8 mouse cellular contexts compared by ENCODE assay signal in genomic region chr17:28084964-28085363, GRCm38 (mm10). TPM values are rescaled to one million over a fixed set of nuclear protein-coding genes. Genes with fewer than 3 reads are reported as not detected.
DNase-seq lines count a peak whose midpoint lies in the region; ATAC-seq and TF ChIP-seq lines count a peak whose summit lies in the region.

No protein-coding gene starts in this region.

- 2% methylated on average over 16 of the region's 16 CpGs for WGBS in heart, embryonic 12.5 days
- under 1% methylated on average over 16 of the region's 16 CpGs for WGBS in kidney, embryonic 16.5 days
- WGBS in liver, adult 2 months, result 2% methylated on average over 16 of the region's 16 CpGs

- ATAC-seq in erythroblast, adult 5-6 weeks (replicated peaks; ENCODE audit: low FRiP score, poor library complexity, severe bottlenecking), result peak; percentile 88
- ATAC-seq in heart, embryonic 12.5 days (ENCODE audit: insufficient number of reproducible peaks, low FRiP score), result peak; percentile 70
- ATAC-seq in kidney, embryonic 16.5 days (ENCODE audit: low FRiP score, low TSS enrichment), result 0 out of 2 replicates have a peak, but pooled peaks have one; percentile 29

- H3K36me3 ChIP-seq in C2C12 (ENCODE audit: control insufficient read depth, insufficient read depth), result no peaks in the 10 kb centered on the region
- H3K36me3 ChIP-seq in heart, embryonic 12.5 days, result no peaks in the 10 kb centered on the region
- no peaks in the 10 kb centered on the region for H3K36me3 ChIP-seq in kidney, embryonic 16.5 days (ENCODE audit: insufficient read depth, low read length)
- H3K36me3 ChIP-seq in liver, adult 2 months (ENCODE audit: control insufficient read depth, insufficient read depth, low read length), result no peaks in the 10 kb centered on the region
- H3K36me3 ChIP-seq in myocyte (ENCODE audit: control insufficient read depth, insufficient read depth), result no peaks in the 10 kb centered on the region

- no peak overlapping the region for H3K27ac ChIP-seq in heart, embryonic 12.5 days (ENCODE audit: poor library complexity, severe bottlenecking)
- no peak overlapping the region for H3K27ac ChIP-seq in kidney, embryonic 16.5 days (ENCODE audit: low read length)
- H3K27ac ChIP-seq in liver, adult 2 months (replicated peaks; ENCODE audit: insufficient read depth, low read depth, low read length), result no peak overlapping the region

- no peak for TF ChIP-seq POLR2A in liver, adult 2 months (IDR thresholded peaks at IDR 0.05; ENCODE audit: extremely low read depth, insufficient read depth, low read length)
- TF ChIP-seq POLR2A in myocyte (IDR thresholded peaks at IDR 0.05; ENCODE audit: insufficient read length, low read depth), result no peak

- peak overlapping the region; percentile 57; the same call in 1 of the 2 replicates for H3K9ac ChIP-seq in heart, embryonic 12.5 days
- H3K9ac ChIP-seq in kidney, embryonic 16.5 days (replicated peaks; ENCODE audit: low read length), result peak overlapping the region; percentile 43; the same call in 1 of the 2 replicates
- no peak overlapping the region for H3K9ac ChIP-seq in liver, adult 2 months (ENCODE audit: low read depth, low read length)

- no peak overlapping the region for H3K4me3 ChIP-seq in C2C12 (ENCODE audit: insufficient read depth, poor library complexity, severe bottlenecking)
- H3K4me3 ChIP-seq in heart, embryonic 12.5 days, result no peak overlapping the region
- H3K4me3 ChIP-seq in kidney, embryonic 16.5 days (ENCODE audit: low read length), result peak overlapping the region; percentile 25
- H3K4me3 ChIP-seq in liver, adult 2 months (ENCODE audit: insufficient read depth, low read depth, low read length), result no peak overlapping the region
- no peak overlapping the region for H3K4me3 ChIP-seq in myocyte

- TF ChIP-seq CTCF in C2C12 (IDR thresholded peaks at IDR 0.05; ENCODE audit: control insufficient read depth, insufficient read depth, insufficient read length), result peak; percentile 82
- peak; percentile 93 for TF ChIP-seq CTCF in liver, adult 2 months (IDR thresholded peaks at IDR 0.05; ENCODE audit: low read depth, low read length)

- no peak overlapping the region for H3ac ChIP-seq in C2C12 (ENCODE audit: control insufficient read depth, insufficient read length, low read depth)
- no peak overlapping the region for H3ac ChIP-seq in myocyte (ENCODE audit: control insufficient read depth, insufficient read length)

- peak overlapping the region; percentile 58 for H3K4me2 ChIP-seq in heart, embryonic 12.5 days
- H3K4me2 ChIP-seq in kidney, embryonic 16.5 days (replicated peaks; ENCODE audit: low read depth, low read length), result peak overlapping the region; percentile 51
- H3K4me2 ChIP-seq in myocyte (ENCODE audit: low read depth), result peak overlapping the region; percentile 69

- peak; percentile 94 for DNase-seq in brain, adult 2 months (ENCODE audit: low read depth, low spot score)
- peak; percentile 63 for DNase-seq in liver, adult 2 months (ENCODE audit: extremely low read depth, low read depth, low spot score)
- DNase-seq in spleen, postnatal 4 days (ENCODE audit: low spot score in 2 of 2), result peak; percentile 88 to 97

- H3K79me2 ChIP-seq in C2C12 (ENCODE audit: control insufficient read depth, insufficient read depth), result no peaks in the 10 kb centered on the region
- H3K79me2 ChIP-seq in liver, adult 2 months (ENCODE audit: control insufficient read depth, insufficient read depth, low read length), result no peaks in the 10 kb centered on the region
- no peaks in the 10 kb centered on the region for H3K79me2 ChIP-seq in myocyte (ENCODE audit: control insufficient read depth, insufficient read depth)

- no peaks in the 10 kb centered on the region for H3K79me3 ChIP-seq in C2C12 (ENCODE audit: low read depth)

- H3K9me3 ChIP-seq in heart, embryonic 12.5 days (replicated peaks), result no peaks in the 10 kb centered on the region
- H3K9me3 ChIP-seq in kidney, embryonic 16.5 days (ENCODE audit: low read length), result no peaks in the 10 kb centered on the region

- peaks cover 17% of the 10 kb centered on the region for H3K27me3 ChIP-seq in C2C12 (ENCODE audit: control insufficient read depth, insufficient read depth, insufficient read length)
- peaks cover 12% of the 10 kb centered on the region; the same call in 1 of the 2 replicates for H3K27me3 ChIP-seq in heart, embryonic 12.5 days (replicated peaks)
- H3K27me3 ChIP-seq in kidney, embryonic 16.5 days (ENCODE audit: insufficient read depth, low read length), result no peaks in the 10 kb centered on the region
- H3K27me3 ChIP-seq in liver, adult 2 months (ENCODE audit: control insufficient read depth, insufficient read depth, low read length), result peaks cover 9% of the 10 kb centered on the region
- H3K27me3 ChIP-seq in myocyte (ENCODE audit: control insufficient read depth, insufficient read depth, insufficient read length), result peaks cover 18% of the 10 kb centered on the region

- H3K4me1 ChIP-seq in heart, embryonic 12.5 days (replicated peaks), result peaks cover 19% of the 10 kb centered on the region
- H3K4me1 ChIP-seq in kidney, embryonic 16.5 days (ENCODE audit: insufficient read depth, low read length), result peaks cover 22% of the 10 kb centered on the region
- H3K4me1 ChIP-seq in liver, adult 2 months (ENCODE audit: control insufficient read depth, insufficient read depth, low read length), result 0 out of 2 replicates have a peak, but pooled peaks cover 3% of the 10 kb centered on the region

TF ChIP-seq in C2C12, 6 proteins besides CTCF, POLR2A, EP300 and RAD21:
- no peak for TF ChIP-seq MYOG (IDR thresholded peaks at IDR 0.05; ENCODE audit: control insufficient read depth, extremely low read depth, insufficient read length)
- TF ChIP-seq CEBPB (IDR thresholded peaks at IDR 0.05; ENCODE audit: low read depth), result no peak
- TF ChIP-seq MAX (IDR thresholded peaks at IDR 0.05), result no peak
- no peak for TF ChIP-seq FOSL1 (IDR thresholded peaks at IDR 0.05; ENCODE audit: insufficient read depth, low read length, poor library complexity, severe bottlenecking)
- TF ChIP-seq MYOD1 (IDR thresholded peaks at IDR 0.05; ENCODE audit: control insufficient read depth, insufficient read length, low read depth), result no peak
- TF ChIP-seq USF1 (IDR thresholded peaks at IDR 0.05; ENCODE audit: low read depth), result no peak
TF ChIP-seq in C2C12: peak in this region for 0.

TF ChIP-seq in myocyte, 11 proteins besides CTCF, POLR2A, EP300 and RAD21:
- TF ChIP-seq E2F4 (IDR thresholded peaks at IDR 0.05; ENCODE audit: insufficient read depth), result no peak
- TF ChIP-seq MYOG (IDR thresholded peaks at IDR 0.05; ENCODE audit: control insufficient read depth in 1 of 3, insufficient read depth in 1 of 3, insufficient read length in 2 of 3, low read depth in 2 of 3), result no peak
- no peak for TF ChIP-seq REST (IDR thresholded peaks at IDR 0.05; ENCODE audit: insufficient read depth, insufficient read length)
- TF ChIP-seq POLR2AphosphoS2 (IDR thresholded peaks at IDR 0.05; ENCODE audit: insufficient read length, low read depth), result no peak
- TF ChIP-seq CEBPB (IDR thresholded peaks at IDR 0.05; ENCODE audit: insufficient read depth, poor library complexity, severe bottlenecking), result no peak
- no peak for TF ChIP-seq MYOD1 (IDR thresholded peaks at IDR 0.05; ENCODE audit: control insufficient read depth in 1 of 3, insufficient read length in 2 of 3, low read depth in 2 of 3)

RNA-seq across cellular contexts. Expression of gene Tcp11, which starts 4.5 kb away (rescaled TPM):
- polyA plus RNA-seq in C2C12 (2012; fragmentation: generic; extraction: Trizol) (not detected), myocyte (2012; fragmentation: generic; extraction: Trizol) (not detected)
- not detected in 2 replicates for total RNA-seq in erythroblast, adult 5-6 weeks (2015; ENCODE audit: low replicate concordance)
- not detected in 2 replicates for total RNA-seq in erythroblast, adult 5-6 weeks (2017; ENCODE audit: low replicate concordance)
- polyA plus RNA-seq in heart, embryonic 12.5 days (2016; fragmentation: Nextera tagmentation; extraction: Ambion mirVana), result 0.23 and 1.1 TPM in 2 replicates
- polyA plus RNA-seq in kidney, embryonic 16.5 days (2015; fragmentation: Nextera tagmentation; extraction: Ambion mirVana), result 6.4 and 7.6 TPM in 2 replicates
- not detected in 2 replicates for total RNA-seq in liver, adult 2 months (2014; rRNA removed)
- polyA plus RNA-seq in liver, adult 2 months (2012; rRNA removed), result not detected in 2 replicates

RNA-seq across cellular contexts. Expression of gene Scube3, which starts 57.0 kb away (rescaled TPM):
- polyA plus RNA-seq in C2C12 (2012; fragmentation: generic; extraction: Trizol) (0.09 TPM), myocyte (2012; fragmentation: generic; extraction: Trizol) (0.02 TPM)
- not detected in 2 replicates for total RNA-seq in erythroblast, adult 5-6 weeks (2015; ENCODE audit: low replicate concordance)
- not detected in 2 replicates for total RNA-seq in erythroblast, adult 5-6 weeks (2017; ENCODE audit: low replicate concordance)
- 1.1 and 1.2 TPM in 2 replicates for polyA plus RNA-seq in heart, embryonic 12.5 days (2016; fragmentation: Nextera tagmentation; extraction: Ambion mirVana)
- polyA plus RNA-seq in kidney, embryonic 16.5 days (2015; fragmentation: Nextera tagmentation; extraction: Ambion mirVana), result 18.6 and 19.9 TPM in 2 replicates
- total RNA-seq in liver, adult 2 months (2014; rRNA removed), result under 0.01 TPM in 1 of 2 replicates, not detected in the other
- polyA plus RNA-seq in liver, adult 2 months (2012; rRNA removed), result 0.05 and 0.06 TPM in 2 replicates

Comparison
In these comparisons a context has a peak if more than half of its experiments do, and no peak if none do; other contexts are left out.
1. ATAC-seq: peak in every context shown above with its lines; median percentile 88 in erythroblast, adult 5-6 weeks; 70 in heart, embryonic 12.5 days; 29 in kidney, embryonic 16.5 days.